In the genomic region with DNA sequence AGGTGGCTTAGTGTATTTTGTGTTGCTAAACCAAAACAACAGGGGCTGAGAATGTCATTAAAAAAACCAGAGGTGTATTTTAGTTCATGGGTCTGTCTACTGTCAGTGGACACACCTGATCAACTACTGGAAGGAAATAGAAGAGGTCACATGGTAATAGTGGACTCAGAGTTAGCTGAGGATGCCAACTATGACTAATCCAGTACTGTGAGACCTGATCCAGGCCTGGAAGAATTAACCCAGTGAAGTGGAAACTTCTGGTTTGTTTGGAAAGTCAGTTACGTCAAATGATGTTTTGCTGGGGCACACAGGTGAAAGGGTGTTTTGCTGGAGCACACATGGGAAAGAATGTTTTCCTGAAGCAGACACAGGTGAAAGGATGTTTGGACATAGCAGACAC, we compare ENCODE assay signal across 26 mouse cellular contexts.
"Had no signal": no experiment of that assay in that cellular context is flagged by ENCODE, and none has a peak within 500 bp of the region (broad histone marks: within the 10 kb centered on the region; RNA-seq: fewer than 3 reads in every experiment).

No protein-coding gene starts in this region.

- H3K9me3 ChIP-seq: heart, embryonic 10.5 days; heart, embryonic 12.5 days; hindbrain, embryonic 10.5 days; hindbrain, embryonic 12.5 days; intestine, embryonic 15.5 days; kidney, embryonic 15.5 days; limb, embryonic 10.5 days had no signal

- H3K4me2 ChIP-seq: heart, embryonic 12.5 days; hindbrain, embryonic 12.5 days; hindbrain, embryonic 14.5 days; intestine, embryonic 15.5 days; kidney, embryonic 15.5 days; limb, embryonic 12.5 days; liver, embryonic 11.5 days had no signal

- H3K27ac ChIP-seq: gastrocnemius, adult 2 months; heart, embryonic 10.5 days; hindbrain, embryonic 10.5 days; hindbrain, embryonic 12.5 days; hindbrain, embryonic 14.5 days; intestine, embryonic 15.5 days; kidney, embryonic 15.5 days; layer of hippocampus, adult 2 months; left cerebral cortex, adult 2 months; limb, embryonic 10.5 days; limb, embryonic 12.5 days; liver, embryonic 14.5 days had no signal

- H3K36me3 ChIP-seq: heart, embryonic 10.5 days; heart, embryonic 12.5 days; hindbrain, embryonic 10.5 days; hindbrain, embryonic 12.5 days; intestine, embryonic 15.5 days; kidney, embryonic 15.5 days; limb, embryonic 10.5 days; limb, embryonic 12.5 days had no signal

- H3K27me3 ChIP-seq: heart, embryonic 12.5 days; hindbrain, embryonic 12.5 days; intestine, embryonic 15.5 days; kidney, embryonic 15.5 days; limb, embryonic 12.5 days had no signal

- H3K9ac ChIP-seq: heart, embryonic 12.5 days; hindbrain, embryonic 12.5 days; hindbrain, embryonic 14.5 days; intestine, embryonic 15.5 days; kidney, embryonic 15.5 days; limb, embryonic 12.5 days; liver, embryonic 14.5 days had no signal

- DNase-seq: gastrocnemius, adult 2 months; gastrocnemius, postnatal 10 days; gastrocnemius, postnatal 25 days; heart, adult 18-20 months; heart, postnatal 10 days; heart, postnatal 4 days; kidney, adult 8-10 months; kidney, postnatal 10 days; kidney, postnatal 25 days; kidney, postnatal 4 days had no signal

- H3K4me3 ChIP-seq: gastrocnemius, adult 2 months; heart, embryonic 10.5 days; heart, embryonic 12.5 days; hindbrain, embryonic 10.5 days; hindbrain, embryonic 12.5 days; intestine, embryonic 15.5 days; kidney, embryonic 15.5 days; layer of hippocampus, adult 2 months; left cerebral cortex, adult 2 months; limb, embryonic 10.5 days; limb, embryonic 12.5 days had no signal

- ATAC-seq: hindbrain, embryonic 16.5 days; inflammation-experienced regulatory T-cells, adult 6 months; intestine, embryonic 15.5 days; intestine, postnatal 0 days had no signal

- H3K4me1 ChIP-seq: heart, embryonic 10.5 days; heart, embryonic 12.5 days; hindbrain, embryonic 10.5 days; hindbrain, embryonic 12.5 days; intestine, embryonic 15.5 days; kidney, embryonic 15.5 days; limb, embryonic 12.5 days had no signal
